Mouse (Mus musculus): ENCODE measurements around the gene Mettl7a2. TPM values are rescaled to one million over a fixed set of nuclear protein-coding genes. Genes with fewer than 3 reads are reported as not detected.
A peak's percentile ranks its signal among the peaks of the same experiment; 100 is the strongest.
"Not testable (repeated sequence)": the region's sequence is repeated elsewhere in the genome, so short reads cannot be mapped to it uniquely, and the experiment has no call there.

The Mettl7a2 gene
- under 1 TPM in 1 of 2 experiments, not detected in 1; 0.39 TPM for total RNA-seq (2021)
- long read RNA-seq = 0 reads

- no peak for DNase-seq (ENCODE audit: low spot score in 2 of 2)
Observed at GRCm38 (mm10) chr15:100352711-100353250, at the start of gene Mettl7a2, which contains the start of gene Methig1. Gene Mettl7a2 (plus strand): TSS chr15:100353200. Gene Methig1 (plus strand): TSS chr15:100353149.

- DNase-seq (ENCODE audit: low spot score in 2 of 2) = peak; percentile 14 to 23
Observed at GRCm38 (mm10) chr15:100303428-100304018, 49.5 kb upstream of the Mettl7a2 start.

GRCm38 (mm10) chr15:100304019-100304991 lies 48.7 kb upstream of the Mettl7a2 start, which contains the start of gene Mettl7a1:
Gene Mettl7a1 (plus strand): TSS chr15:100304140.
- DNase-seq (ENCODE audit: low spot score in 2 of 2) = peak; percentile 76 to 86

DNA sequence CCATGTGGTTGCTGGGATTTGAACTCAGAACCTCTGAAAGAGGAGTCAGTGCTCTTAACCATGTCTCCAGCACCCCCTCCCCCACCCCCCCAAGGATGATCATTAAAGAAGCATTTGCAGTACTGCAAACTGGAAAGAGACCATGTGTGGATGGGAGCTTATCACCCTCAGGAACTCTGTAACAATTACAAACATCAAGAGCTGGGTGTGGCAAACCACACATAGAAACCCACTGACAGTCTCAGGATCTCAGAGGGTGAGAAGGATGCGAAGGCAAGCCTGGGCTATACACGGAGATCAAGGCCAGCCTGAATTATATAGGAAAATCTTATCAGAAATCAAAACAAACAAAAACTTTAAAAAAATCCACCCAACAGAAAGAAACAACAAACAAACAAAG lies 46.8 kb upstream of the Mettl7a2 start:
- no peak for DNase-seq (ENCODE audit: low spot score in 2 of 2)

GRCm38 (mm10) chr15:100307438-100308096 lies 45.4 kb upstream of the Mettl7a2 start:
- not testable (repeated sequence) for DNase-seq (ENCODE audit: low spot score in 2 of 2)

DNA sequence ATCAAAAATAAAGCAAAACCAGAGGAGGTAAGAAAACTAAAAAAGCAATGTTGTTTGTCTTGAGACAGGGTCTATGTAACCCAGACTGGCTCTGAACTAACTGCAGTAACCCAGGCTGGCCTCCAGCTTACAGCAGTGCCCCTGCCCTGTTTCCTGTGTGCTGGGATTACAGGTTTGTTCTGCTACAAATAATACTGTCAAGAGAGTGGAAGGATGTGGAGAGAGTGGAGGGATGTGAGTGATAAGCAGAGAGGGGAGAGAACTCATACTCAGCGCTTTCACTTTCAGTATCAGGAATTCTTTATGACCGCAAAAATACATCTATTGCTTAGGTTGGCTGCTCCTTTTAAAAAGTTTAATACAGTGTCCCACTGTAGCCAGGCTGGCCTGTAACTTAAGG lies 40.7 kb upstream of the Mettl7a2 start:
- DNase-seq (ENCODE audit: low spot score in 2 of 2) = no peak

- no peak for DNase-seq (ENCODE audit: low spot score in 2 of 2)
Observed at GRCm38 (mm10) chr15:100314448-100315145, 38.4 kb upstream of the Mettl7a2 start.

GRCm38 (mm10) chr15:100318014-100318671 lies 34.9 kb upstream of the Mettl7a2 start:
- not testable (repeated sequence) for DNase-seq (ENCODE audit: low spot score in 2 of 2)

- no peak for DNase-seq (ENCODE audit: low spot score in 2 of 2)
Observed at GRCm38 (mm10) chr15:100319884-100320283, 33.1 kb upstream of the Mettl7a2 start.

DNA sequence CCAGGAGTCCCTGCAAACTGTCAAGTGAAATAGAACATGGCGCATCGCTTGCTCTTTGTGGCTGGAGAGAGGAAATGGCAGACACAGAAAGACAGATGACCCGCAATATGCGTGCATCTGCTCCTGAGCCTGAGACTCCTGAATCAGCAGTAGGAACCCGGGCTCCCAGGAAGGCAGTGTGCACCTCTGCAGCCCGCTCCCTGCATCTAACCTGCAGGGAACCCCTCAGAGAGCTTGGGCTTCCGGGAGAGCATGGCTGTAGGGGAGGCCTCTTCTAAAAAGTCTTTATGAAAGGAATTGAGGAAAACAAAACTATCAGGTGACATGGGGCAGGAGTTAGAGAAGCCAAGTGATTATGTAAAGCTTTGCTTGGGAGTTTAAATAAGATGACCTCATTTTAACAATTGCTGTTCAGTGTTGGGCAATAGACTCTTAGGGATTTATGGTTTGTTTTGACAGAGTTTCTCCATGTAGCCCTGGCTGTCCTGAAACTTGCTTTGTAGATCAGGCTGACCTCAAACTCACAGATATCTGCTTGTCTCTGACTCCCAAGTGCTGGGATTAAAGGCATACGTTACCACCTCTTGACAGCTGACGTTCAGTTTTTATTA lies 32.6 kb upstream of the Mettl7a2 start:
- peak in 1 of 2 experiments; percentile 16 for DNase-seq (ENCODE audit: low spot score in 2 of 2)

DNA sequence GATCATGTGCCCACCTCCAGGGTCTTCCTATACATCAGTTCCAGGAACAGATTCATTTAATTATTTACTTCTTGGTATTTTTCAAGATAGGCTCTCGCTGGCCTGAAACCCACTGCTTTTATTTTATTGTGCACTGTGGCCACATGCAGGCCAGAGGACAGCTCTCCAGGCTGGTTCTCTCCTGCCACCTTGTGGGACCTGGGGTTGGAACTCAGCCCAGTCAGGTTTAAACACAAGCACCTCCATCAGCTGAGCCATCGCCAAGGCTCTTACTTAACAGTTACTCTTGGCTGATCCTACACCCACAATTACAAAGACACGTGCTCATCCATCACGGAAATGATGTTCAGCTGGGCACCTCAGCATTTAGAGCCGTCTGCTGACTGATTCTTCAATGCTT lies 31.9 kb upstream of the Mettl7a2 start:
- DNase-seq (ENCODE audit: low spot score in 2 of 2) = no peak

DNA sequence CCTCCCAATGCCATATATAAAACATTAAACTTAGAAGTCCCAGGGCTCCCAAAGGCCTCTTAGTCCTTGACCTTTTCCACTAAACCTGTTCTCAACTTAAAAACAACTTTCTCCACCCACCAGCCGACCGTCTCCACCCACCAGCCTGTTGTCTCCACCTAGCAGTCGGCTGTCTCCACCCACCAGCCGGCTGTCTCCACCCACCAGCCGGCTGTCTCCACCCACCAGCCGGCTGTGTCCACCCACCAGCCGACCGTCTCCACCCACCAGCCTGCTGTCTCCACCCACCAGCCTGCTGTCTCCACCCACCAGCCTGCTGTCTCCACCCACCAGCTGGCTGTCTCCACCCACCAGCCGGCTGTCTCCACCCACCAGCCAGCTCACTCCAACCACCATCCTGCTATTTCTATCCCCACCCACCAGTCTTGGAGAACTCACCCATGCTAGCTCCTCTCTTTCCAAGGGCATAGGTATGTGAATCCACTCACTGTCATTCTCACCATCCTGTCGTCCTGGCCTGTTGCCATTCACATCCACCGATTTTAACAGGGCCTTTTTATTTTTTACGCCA lies 28.9 kb upstream of the Mettl7a2 start:
- peak; percentile 26 to 41 for DNase-seq (ENCODE audit: low spot score in 2 of 2)

DNA sequence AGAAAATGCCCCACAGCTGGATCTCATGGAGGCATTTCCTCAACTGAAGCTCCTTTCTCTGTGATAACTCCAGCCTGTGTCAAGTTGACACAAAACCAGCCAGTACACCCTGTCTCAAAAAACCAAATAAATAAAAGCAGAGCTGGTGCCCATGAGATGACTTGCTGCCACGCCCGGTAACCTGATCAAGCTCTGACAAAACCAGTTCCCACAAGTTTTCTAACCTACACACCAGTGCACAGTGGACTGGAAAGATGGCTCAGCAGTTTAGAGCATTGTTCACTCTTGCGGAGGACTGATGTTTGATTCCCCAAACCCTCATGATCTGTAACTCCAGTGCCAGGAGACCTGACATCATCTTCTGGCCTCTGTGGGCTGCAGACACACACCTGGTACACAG lies 27.8 kb upstream of the Mettl7a2 start:
- no peak for DNase-seq (ENCODE audit: low spot score in 2 of 2)

- not testable (repeated sequence) for DNase-seq (ENCODE audit: low spot score in 2 of 2)
Observed at GRCm38 (mm10) chr15:100328089-100328488, 24.9 kb upstream of the Mettl7a2 start.

GRCm38 (mm10) chr15:100329336-100329735 lies 23.7 kb upstream of the Mettl7a2 start:
- DNase-seq (ENCODE audit: low spot score in 2 of 2) = not testable (repeated sequence)

DNA sequence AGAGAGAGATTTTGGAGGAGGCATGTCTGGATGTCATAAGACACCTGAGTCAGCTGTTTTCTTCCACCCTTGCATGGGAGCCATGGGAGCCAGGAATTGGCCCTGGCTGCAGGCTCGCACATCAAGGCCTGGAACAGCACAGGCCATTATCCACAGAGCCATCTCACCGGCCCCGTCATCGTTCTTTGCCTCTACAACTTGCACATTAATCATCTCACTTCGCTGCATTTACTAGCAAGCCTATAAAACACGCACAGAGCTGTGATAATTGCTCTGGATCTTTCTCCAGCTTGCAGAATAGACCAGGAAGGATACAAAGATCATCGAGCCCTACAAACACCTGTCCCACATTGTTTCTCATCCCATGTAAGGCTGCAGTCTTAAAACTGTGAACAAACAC lies 22.3 kb upstream of the Mettl7a2 start:
- no peak for DNase-seq (ENCODE audit: low spot score in 2 of 2)

GRCm38 (mm10) chr15:100332077-100332961 lies 20.7 kb upstream of the Mettl7a2 start:
- DNase-seq (ENCODE audit: low spot score in 2 of 2) = not testable (repeated sequence)

- DNase-seq (ENCODE audit: low spot score in 2 of 2) = no peak
Observed at GRCm38 (mm10) chr15:100334629-100335028, 18.4 kb upstream of the Mettl7a2 start, which contains the start of gene Mettl7a3. Gene Mettl7a3 (plus strand): TSS chr15:100334929.
